Mouse (Mus musculus) E14TG2a.4 (cell line): ENCODE data around the gene Adcyap1r1.

Experiments used
- CTCF ChIP-seq: conservative IDR thresholded peaks from 2 replicates; pipeline ENCODE4 v1.5.1; 2014; ENCODE audit warnings: low read length
- NANOG ChIP-seq: IDR thresholded peaks from 2 replicates; pipeline ENCODE4 v1.6.1; 2014; ENCODE audit warnings: borderline replicate concordance, low read length, mixed read lengths
- POU5F1 ChIP-seq: IDR thresholded peaks from 2 replicates; pipeline ENCODE4 v1.6.1; 2014; ENCODE audit warnings: low read length, borderline replicate concordance

DNA sequence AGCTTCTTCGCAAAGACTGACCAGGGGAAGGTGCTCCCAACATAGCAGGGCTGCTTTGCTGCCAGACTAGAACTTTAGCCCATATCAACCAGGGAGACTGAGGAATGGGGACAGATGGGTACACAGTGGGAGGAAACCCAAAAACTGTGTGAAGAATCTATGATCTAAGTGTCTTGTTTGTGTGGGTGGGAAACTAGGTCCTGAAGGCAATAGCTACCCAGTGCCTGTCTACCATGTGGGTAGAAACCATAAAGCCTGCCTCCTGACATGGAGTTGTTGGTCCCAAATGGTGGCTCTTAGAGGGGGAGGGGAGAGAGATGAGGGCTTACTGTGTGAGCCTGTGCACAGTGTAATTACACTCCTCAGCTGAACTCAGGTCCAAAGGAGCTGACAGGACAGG is 10.6 kb downstream of the Adcyap1r1 start:
- no peak for TF ChIP-seq CTCF
- TF ChIP-seq POU5F1, result no peak
- TF ChIP-seq NANOG, result no peak
